Mouse (Mus musculus): ENCODE results near the gene Unk. TPM values are rescaled to one million over a fixed set of nuclear protein-coding genes. Genes with fewer than 3 reads are reported as not detected.

The Unk gene
- total and polyA plus RNA-seq, 3 experiments = 21.7 to 42.3 TPM; not detected in 1

DNA sequence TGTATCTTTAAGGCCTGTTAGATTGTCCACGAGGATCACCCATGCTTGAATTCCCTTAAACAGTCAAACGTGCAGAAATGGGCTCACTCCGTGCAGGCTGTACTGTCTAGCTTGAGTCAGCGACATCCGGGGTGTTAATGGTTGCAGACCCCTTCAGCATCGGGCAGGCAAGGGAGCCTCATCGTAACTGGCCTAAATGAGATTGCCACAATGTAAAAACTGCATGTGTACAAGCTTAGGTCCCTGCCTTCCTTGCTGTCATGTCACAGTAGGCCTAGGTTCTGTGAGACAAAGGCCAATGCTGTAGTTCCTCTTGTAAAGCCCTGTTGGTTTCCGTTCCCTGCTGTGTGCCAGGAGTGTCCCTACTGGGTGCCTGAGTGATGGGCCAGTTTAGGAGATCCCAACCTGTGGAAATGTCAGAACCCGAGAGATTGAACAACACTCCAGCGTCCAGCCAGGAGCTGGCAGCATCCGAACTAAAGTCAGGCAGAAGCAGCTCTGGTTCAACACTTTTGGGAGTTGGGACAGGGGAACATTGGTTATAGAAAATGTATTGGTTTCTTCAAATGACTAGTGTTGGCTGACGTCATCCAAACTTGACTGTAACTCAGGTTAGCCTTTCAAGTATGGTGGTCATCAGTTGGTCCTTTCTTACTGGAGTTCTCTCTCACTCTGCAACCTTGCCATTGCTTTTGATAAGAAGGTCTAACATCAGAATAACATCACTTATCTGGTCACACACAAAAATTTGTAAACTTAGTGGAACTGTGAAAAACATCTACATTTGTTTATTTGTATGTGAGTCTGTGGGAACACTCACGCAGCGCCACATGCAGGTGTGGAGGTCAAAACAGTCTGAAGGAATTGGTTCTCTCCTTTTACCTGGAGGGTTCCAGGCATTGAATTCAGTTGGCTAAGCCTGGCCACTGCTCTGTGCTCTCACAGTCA is 1.1 kb downstream of the Unk start (continued):
- TF ChIP-seq MAX (IDR thresholded peaks at IDR 0.05; ENCODE audit: low read length) (peak; percentile 58; the same call in 1 of the 2 replicates), MEF2A (IDR thresholded peaks at IDR 0.05; ENCODE audit: extremely low read depth, insufficient replicate concordance, low read depth, low read length, poor library complexity, severe bottlenecking) (no peak), POLR2AphosphoS5 (IDR thresholded peaks at IDR 0.05; ENCODE audit: borderline replicate concordance, low read depth, low read length) (0 out of 2 replicates have a peak, but pooled peaks have one; percentile 80), KAT2A (conservative IDR thresholded peaks at IDR 0.05; ENCODE audit: low read depth, low read length) (no peak)

DNA sequence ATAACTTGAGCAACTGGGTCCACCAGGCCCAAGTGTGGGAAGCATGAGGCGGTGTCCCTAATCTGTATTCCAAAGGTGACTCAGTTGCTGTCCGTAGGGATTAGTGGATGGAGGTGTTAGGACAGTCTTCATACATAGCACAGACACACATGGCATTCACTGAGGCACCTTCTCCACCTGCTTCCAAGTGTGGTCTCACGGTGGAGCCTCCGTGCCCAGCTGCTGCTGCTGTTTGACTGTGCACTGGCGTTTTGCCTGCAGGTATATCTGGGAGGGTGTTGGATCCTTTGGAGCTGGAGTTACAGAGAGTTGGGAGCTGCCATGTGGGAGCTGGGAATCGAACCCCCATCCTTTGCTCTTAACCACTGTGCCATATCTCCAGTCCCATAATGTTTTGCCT is 4.5 kb downstream of the Unk start:
- Histone ChIP-seq H3K4me3 (ENCODE audit: control insufficient read depth in 1 of 2, insufficient read depth in 1 of 2, low read depth in 2 of 2, low read length in 2 of 2) (no peak overlapping the region), H3K27me3 (ENCODE audit: control insufficient read depth in 1 of 2, insufficient read depth in 2 of 2, low read length in 2 of 2) (no peaks in the 10 kb centered on the region), H3K79me2 (ENCODE audit: control insufficient read depth, insufficient read depth, low read length, poor library complexity) (peaks cover 53% of the 10 kb centered on the region), H3K9me3 (replicated peaks; ENCODE audit: insufficient read depth, low read length) (no peaks in the 10 kb centered on the region), H3K4me1 (ENCODE audit: control insufficient read depth in 1 of 2, insufficient read depth in 2 of 2, low read length in 2 of 2) (peaks cover 7 to 19% of the 10 kb centered on the region in 2 experiments; a peak in 3 of 4 replicates), H3K36me3 (ENCODE audit: control insufficient read depth in 1 of 2, insufficient read depth in 2 of 2, low read length in 2 of 2) (peaks cover 15 to 16% of the 10 kb centered on the region in 2 experiments), H3K27ac (ENCODE audit: control insufficient read depth, low read depth, low read length) (no peak overlapping the region), H3K9ac (ENCODE audit: control insufficient read depth, low read depth, low read length, poor library complexity, severe bottlenecking) (no peak overlapping the region)
- DNase-seq (ENCODE audit: low read depth, low spot score) = no peak
- no peak for TF ChIP-seq SIN3A (IDR thresholded peaks at IDR 0.05; ENCODE audit: low read length)
- TF ChIP-seq SMC3 (IDR thresholded peaks at IDR 0.05; ENCODE audit: low read depth, low read length) = no peak
- TF ChIP-seq TCF12 (IDR thresholded peaks at IDR 0.05; ENCODE audit: low read depth, low read length) = no peak
- no peak for TF ChIP-seq NRF1 (IDR thresholded peaks at IDR 0.05; ENCODE audit: insufficient read depth, low read depth, low read length, poor library complexity, severe bottlenecking)
- TF ChIP-seq E2F4 (IDR thresholded peaks at IDR 0.05; ENCODE audit: borderline replicate concordance, low read depth, low read length) = no peak
- TF ChIP-seq KAT2A (conservative IDR thresholded peaks at IDR 0.05; ENCODE audit: low read depth, low read length) = no peak
- TF ChIP-seq EP300 (IDR thresholded peaks at IDR 0.05; ENCODE audit: low read depth in 1 of 2, low read length in 2 of 2) = no peak
- no peak for TF ChIP-seq GABPA (IDR thresholded peaks at IDR 0.05; ENCODE audit: low read depth, low read length)

DNA sequence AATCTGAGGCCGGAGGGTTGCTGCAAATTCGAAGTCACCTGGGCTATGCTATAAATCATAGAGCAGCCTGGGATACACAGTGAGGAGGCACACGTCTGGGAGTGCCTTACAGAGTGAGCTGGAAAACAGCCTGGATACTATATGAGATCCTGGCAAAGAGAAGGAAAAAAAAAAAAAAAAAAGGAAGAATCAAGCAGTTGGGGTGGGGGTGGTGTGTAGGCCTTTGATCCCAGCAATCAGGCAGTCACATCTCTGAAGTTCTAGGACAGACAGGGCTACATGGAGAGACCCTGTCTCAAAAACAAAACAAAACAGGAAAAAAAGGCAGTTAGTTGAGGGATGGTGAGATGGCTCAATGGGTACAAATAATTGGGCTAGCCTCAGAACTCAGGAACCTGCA is 6.5 kb downstream of the Unk start:
- H3K27me3 ChIP-seq (ENCODE audit: control insufficient read depth in 1 of 2, insufficient read depth in 2 of 2, low read length in 2 of 2) = no peaks in the 10 kb centered on the region
- H3K4me1 ChIP-seq (ENCODE audit: control insufficient read depth in 1 of 2, insufficient read depth in 2 of 2, low read length in 2 of 2) = peaks cover under 1 to 13% of the 10 kb centered on the region in 2 experiments; a peak in 3 of 4 replicates
- no peak overlapping the region for H3K4me3 ChIP-seq (ENCODE audit: control insufficient read depth in 1 of 2, insufficient read depth in 1 of 2, low read depth in 2 of 2, low read length in 2 of 2)
- peaks cover 10 to 32% of the 10 kb centered on the region in 2 experiments for H3K36me3 ChIP-seq (ENCODE audit: control insufficient read depth in 1 of 2, insufficient read depth in 2 of 2, low read length in 2 of 2)
- no peak overlapping the region for H3K9ac ChIP-seq (ENCODE audit: control insufficient read depth, low read depth, low read length, poor library complexity, severe bottlenecking)
- peaks cover 38% of the 10 kb centered on the region for H3K79me2 ChIP-seq (ENCODE audit: control insufficient read depth, insufficient read depth, low read length, poor library complexity)
- no peak for DNase-seq (ENCODE audit: low read depth, low spot score)
- H3K9me3 ChIP-seq (replicated peaks; ENCODE audit: insufficient read depth, low read length) = no peaks in the 10 kb centered on the region
- no peak overlapping the region for H3K27ac ChIP-seq (ENCODE audit: control insufficient read depth, low read depth, low read length)
- TF ChIP-seq USF1 (IDR thresholded peaks at IDR 0.05; ENCODE audit: low read depth, low read length) (no peak), JUND (IDR thresholded peaks at IDR 0.05; ENCODE audit: low read depth, low read length) (no peak), CHD2 (IDR thresholded peaks at IDR 0.05; ENCODE audit: low read length) (no peak), ZNF384 (IDR thresholded peaks at IDR 0.05; ENCODE audit: low read depth, low read length) (peak; percentile 67)

Data from MEL (cell line).